Mouse (Mus musculus): ENCODE measurements around the gene Sh3rf1.

DNA sequence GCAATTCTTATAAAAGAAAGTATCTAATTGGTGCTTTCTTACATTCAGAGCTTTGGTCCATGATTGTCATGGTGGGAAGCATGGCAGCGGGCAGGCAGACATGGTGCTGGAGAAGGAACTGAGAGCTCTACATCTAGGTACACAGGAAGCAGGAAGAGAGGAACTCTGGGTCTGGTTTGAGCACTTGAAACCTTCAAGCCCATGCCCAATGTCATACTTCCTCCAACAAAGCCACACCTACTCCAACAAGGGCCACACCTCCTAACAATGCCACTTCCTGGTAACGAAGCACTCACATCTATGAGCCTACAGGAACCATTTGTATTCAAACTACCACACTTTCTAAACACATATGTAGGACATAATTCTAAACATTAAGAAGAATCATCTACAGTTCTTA, 5.2 kb upstream of the Sh3rf1 start:
- TF ChIP-seq POLR2A (IDR thresholded peaks at IDR 0.05; ENCODE audit: borderline replicate concordance, extremely low read depth, low read depth, low read length) (no peak), CTCF (IDR thresholded peaks at IDR 0.05; ENCODE audit: insufficient read depth, low read length) (no peak)

Measured in lung, adult 2 months (tissue).